Mouse (Mus musculus) liver, embryonic 16.5 days (tissue): Measurements from ENCODE around the gene Lrrfip1. TPM values are rescaled to one million over a fixed set of nuclear protein-coding genes. Genes with fewer than 3 reads are reported as not detected.

ENCODE experiments used
- ATAC-seq: fragments of 200-750 bp; cut with Nextera tagmentation; 2 replicates; pipeline ENCODE4 v1.8.0; 2017; ENCODE audit warnings: low read depth, mild to moderate bottlenecking, moderate number of reproducible peaks, moderate library complexity
- H3K27ac ChIP-seq: fragments of 300-500 bp; sonication (generic); 2 replicates; pipeline ENCODE4 v1.5.1; 2014; ENCODE audit warnings: mild to moderate bottlenecking, low read length
- H3K27me3 ChIP-seq: fragments of 300-500 bp; sonication (generic); 2 replicates; pipeline ENCODE4 v1.6.1; 2014; ENCODE audit warnings: low read depth, low read length, mixed read lengths; ENCODE audit not compliant: control insufficient read depth, insufficient read depth
- H3K36me3 ChIP-seq: fragments of 300-500 bp; sonication (generic); 2 replicates; pipeline ENCODE4 v1.6.1; 2014; ENCODE audit warnings: mild to moderate bottlenecking; ENCODE audit not compliant: control insufficient read depth, insufficient read depth
- H3K4me1 ChIP-seq: fragments of 300-500 bp; sonication (generic); 2 replicates; pipeline ENCODE4 v1.6.1; 2014; ENCODE audit warnings: low read depth, low read length, mixed read lengths; ENCODE audit not compliant: control insufficient read depth
- H3K4me2 ChIP-seq: fragments of 300-500 bp; sonication (generic); 2 replicates; pipeline ENCODE4 v1.6.1; 2014; ENCODE audit warnings: low read depth, low read length, mixed read lengths
- H3K4me3 ChIP-seq: fragments of 300-500 bp; sonication (generic); 2 replicates; pipeline ENCODE4 v1.5.1; 2014; ENCODE audit warnings: low read depth, mild to moderate bottlenecking, low read length
- H3K9ac ChIP-seq: fragments of 300-500 bp; sonication (generic); 2 replicates; pipeline ENCODE4 v1.6.1; 2014; ENCODE audit warnings: low read depth, low read length
- H3K9me3 ChIP-seq: fragments of 300-500 bp; sonication (generic); replicated peaks from 2 replicates; pipeline ENCODE4 v1.6.1; 2016; ENCODE audit warnings: low read length; ENCODE audit not compliant: control insufficient read depth
- WGBS: fragments of 180-500 bp; shearing (Covaris S2); extraction: QIAGEN DNeasy Blood & Tissue Kit; methylation state at CpG from one replicate; pipeline ENCODE4 v1.1.7; 2014; ENCODE audit not compliant: insufficient replicate concordance; 5-methylcytosine and 5-hydroxymethylcytosine counted together
- polyA plus RNA-seq: library from polyadenylated mRNA; unstranded; fragments of >200 nt; fragmentation: Nextera tagmentation; extraction: Ambion mirVana; gene quantifications from 2 replicates; pipeline ENCODE4 v1.2.1, GENCODE M21; 2015

Lrrfip1 gene
- polyA plus RNA-seq, 1 experiment from 2014 or later = 20.5 TPM

DNA sequence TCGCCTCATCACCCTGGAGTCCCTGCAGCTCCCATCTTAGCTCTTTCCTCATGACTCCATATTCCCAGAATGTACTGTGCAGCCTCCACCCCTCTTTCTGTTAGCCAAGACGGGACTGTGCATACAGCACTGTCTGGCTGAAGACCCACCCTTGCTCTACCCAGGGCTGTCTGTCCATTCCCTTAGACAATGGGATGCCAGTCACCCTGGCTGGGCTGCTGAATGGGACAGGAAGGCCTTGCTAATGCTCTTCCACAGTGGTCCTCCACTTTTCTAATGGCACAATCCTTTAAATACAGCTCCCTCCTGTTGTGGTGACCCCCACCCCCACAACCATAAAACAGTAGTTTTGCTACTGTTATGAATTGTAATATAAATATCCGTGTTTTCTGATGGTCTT lies 12.8 kb downstream of the Lrrfip1 start:
- 55% methylated on average over 3 of the region's 3 CpGs for WGBS
- no peak for ATAC-seq
- no peaks in the 10 kb centered on the region for H3K36me3 ChIP-seq
- no peak overlapping the region for H3K4me2 ChIP-seq
- H3K4me3 ChIP-seq = no peak overlapping the region
- H3K27me3 ChIP-seq = no peaks in the 10 kb centered on the region
- no peak overlapping the region for H3K27ac ChIP-seq
- no peaks in the 10 kb centered on the region; the same call in none of the 2 replicates for H3K4me1 ChIP-seq
- H3K9ac ChIP-seq = no peak overlapping the region
- no peaks in the 10 kb centered on the region for H3K9me3 ChIP-seq

DNA sequence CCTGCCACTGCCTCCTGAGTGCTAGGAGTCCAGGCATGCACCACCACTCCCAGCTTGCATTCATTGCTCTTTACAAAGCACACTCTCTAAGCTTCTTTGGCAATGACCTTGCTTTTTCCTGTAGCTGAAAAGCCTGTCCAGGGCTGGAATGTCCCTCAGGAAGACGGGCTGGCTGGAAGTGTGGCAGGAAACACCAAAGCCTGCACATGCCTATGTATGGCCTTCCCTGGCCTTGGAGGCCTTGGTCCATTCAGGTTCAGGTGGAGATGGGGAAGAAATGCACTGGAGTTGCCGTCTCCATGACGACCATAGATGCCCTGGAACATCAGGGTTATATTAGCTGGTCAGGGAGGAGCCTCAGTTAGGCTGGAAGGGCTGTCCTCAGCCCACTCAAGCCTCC lies 15.3 kb downstream of the Lrrfip1 start:
- no peaks in the 10 kb centered on the region; the same call in none of the 2 replicates for H3K4me1 ChIP-seq
- no peak overlapping the region for H3K4me2 ChIP-seq
- H3K27ac ChIP-seq = no peak overlapping the region
- H3K27me3 ChIP-seq = no peaks in the 10 kb centered on the region
- no peaks in the 10 kb centered on the region for H3K36me3 ChIP-seq
- 56% methylated on average over 3 of the region's 3 CpGs for WGBS
- no peaks in the 10 kb centered on the region for H3K9me3 ChIP-seq
- no peak overlapping the region for H3K4me3 ChIP-seq
- no peak for ATAC-seq
- no peak overlapping the region for H3K9ac ChIP-seq

DNA sequence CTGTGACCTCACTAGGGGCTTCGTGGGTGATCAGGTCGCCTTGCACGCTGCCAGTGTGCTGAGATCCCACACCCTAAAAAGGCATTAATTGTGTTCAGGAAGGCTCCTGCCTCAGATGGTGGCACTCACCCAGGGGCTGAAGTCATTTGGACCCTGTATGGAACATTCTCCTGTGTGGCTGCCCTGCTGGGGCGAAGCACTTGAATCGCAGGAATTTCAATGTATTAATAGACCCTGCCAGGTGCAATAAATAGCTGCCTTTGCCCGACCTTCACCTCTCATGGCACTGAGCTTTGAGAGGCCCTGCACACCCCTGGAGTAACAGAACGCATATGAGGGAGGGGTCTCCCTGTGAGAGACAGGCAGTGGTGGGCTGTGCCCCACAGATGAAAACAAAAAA lies 17.0 kb downstream of the Lrrfip1 start:
- Histone ChIP-seq H3K27ac (no peak overlapping the region), H3K27me3 (no peaks in the 10 kb centered on the region), H3K4me3 (no peak overlapping the region), H3K4me1 (no peaks in the 10 kb centered on the region; the same call in 1 of the 2 replicates), H3K36me3 (no peaks in the 10 kb centered on the region), H3K4me2 (no peak overlapping the region), H3K9ac (no peak overlapping the region), H3K9me3 (no peaks in the 10 kb centered on the region)
- ATAC-seq = no peak
- WGBS = 72% methylated on average over 7 of the region's 7 CpGs

DNA sequence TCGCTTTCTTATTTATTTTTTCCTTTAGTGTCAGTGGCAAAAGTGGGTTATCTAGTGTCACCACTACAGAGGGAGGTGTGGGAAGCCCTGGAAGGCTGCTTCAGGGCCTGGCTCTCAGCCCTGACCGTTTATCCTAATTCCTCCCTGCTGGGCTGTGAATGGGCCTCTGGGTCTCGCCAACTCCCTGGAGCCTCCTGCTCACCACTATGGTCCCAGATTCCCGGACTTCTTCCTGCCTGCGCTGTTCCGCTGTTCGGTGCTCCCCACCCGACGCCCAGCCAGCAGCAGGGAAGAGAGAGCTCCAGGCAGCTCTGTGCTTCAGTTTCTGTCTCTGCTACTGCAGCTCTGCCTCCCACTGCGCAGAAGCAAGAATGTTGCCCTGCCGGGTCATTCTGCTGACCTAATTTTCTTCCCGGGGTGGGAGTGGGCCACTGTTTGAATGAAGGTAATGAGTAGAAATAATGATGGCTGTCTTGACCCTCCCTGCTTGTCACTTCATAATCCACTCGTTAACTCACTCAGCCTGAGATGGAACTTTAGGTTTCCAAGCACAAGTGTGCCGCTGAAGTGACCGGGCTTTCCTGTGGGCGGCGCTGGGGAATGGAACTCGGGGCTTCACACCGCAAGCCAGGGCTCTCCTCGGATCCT lies 18.7 kb downstream of the Lrrfip1 start:
- peak overlapping the region; percentile 26 for H3K4me2 ChIP-seq
- H3K27me3 ChIP-seq = no peaks in the 10 kb centered on the region
- WGBS = 42% methylated on average over 20 of the region's 20 CpGs
- H3K9me3 ChIP-seq = no peaks in the 10 kb centered on the region
- no peak overlapping the region for H3K9ac ChIP-seq
- no peak overlapping the region for H3K4me3 ChIP-seq
- peak; percentile 16; the same call in 1 of the 2 replicates for ATAC-seq
- no peaks in the 10 kb centered on the region for H3K36me3 ChIP-seq
- no peaks in the 10 kb centered on the region for H3K4me1 ChIP-seq
- no peak overlapping the region for H3K27ac ChIP-seq

DNA sequence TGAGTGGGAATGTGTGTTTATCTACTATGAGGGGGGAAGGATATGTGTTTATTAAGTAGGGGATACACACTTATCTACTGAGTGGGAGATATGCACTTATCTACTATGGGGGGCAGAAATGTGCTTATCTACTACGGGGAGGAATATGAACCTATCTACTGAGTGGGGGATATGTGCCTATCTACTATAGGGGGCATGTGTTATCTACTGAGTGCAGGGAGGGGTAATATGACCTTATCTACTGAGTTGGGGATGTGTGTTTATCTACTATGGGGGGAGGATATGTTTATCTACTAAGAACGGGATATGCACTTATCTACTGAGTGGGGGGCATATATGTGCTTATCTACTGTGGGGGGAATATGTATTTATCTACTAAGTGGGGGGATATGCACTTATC lies 20.8 kb downstream of the Lrrfip1 start:
- H3K27me3 ChIP-seq = no peaks in the 10 kb centered on the region
- no peaks in the 10 kb centered on the region for H3K36me3 ChIP-seq
- ATAC-seq = no peak
- no peak overlapping the region for H3K27ac ChIP-seq
- H3K4me3 ChIP-seq = no peak overlapping the region
- H3K9me3 ChIP-seq = no peaks in the 10 kb centered on the region
- WGBS = 38% methylated on average over 2 of the region's 2 CpGs
- no peak overlapping the region for H3K4me2 ChIP-seq
- H3K4me1 ChIP-seq = no peaks in the 10 kb centered on the region
- no peak overlapping the region for H3K9ac ChIP-seq

DNA sequence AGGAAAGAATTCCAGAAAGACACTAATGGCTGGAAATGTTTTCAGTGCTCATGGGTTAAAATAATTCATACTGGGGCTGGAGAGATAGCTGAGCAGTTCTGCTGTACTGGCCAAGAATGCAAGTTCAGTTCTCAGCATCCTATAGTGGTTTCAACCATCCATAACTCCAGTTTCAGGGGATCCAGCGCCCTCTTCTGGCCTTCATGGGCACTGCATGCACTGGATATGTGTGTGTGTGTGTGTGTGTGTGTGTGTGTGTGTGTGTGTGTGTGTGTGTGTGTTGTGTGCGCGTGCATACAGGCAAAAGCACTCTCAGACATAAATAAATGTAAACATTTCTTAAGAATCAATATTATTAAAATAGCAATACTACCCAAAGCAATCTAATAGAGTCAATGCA lies 22.8 kb downstream of the Lrrfip1 start:
- 55% methylated on average over 3 of the region's 3 CpGs for WGBS
- no peaks in the 10 kb centered on the region for H3K27me3 ChIP-seq
- no peak overlapping the region for H3K4me3 ChIP-seq

DNA sequence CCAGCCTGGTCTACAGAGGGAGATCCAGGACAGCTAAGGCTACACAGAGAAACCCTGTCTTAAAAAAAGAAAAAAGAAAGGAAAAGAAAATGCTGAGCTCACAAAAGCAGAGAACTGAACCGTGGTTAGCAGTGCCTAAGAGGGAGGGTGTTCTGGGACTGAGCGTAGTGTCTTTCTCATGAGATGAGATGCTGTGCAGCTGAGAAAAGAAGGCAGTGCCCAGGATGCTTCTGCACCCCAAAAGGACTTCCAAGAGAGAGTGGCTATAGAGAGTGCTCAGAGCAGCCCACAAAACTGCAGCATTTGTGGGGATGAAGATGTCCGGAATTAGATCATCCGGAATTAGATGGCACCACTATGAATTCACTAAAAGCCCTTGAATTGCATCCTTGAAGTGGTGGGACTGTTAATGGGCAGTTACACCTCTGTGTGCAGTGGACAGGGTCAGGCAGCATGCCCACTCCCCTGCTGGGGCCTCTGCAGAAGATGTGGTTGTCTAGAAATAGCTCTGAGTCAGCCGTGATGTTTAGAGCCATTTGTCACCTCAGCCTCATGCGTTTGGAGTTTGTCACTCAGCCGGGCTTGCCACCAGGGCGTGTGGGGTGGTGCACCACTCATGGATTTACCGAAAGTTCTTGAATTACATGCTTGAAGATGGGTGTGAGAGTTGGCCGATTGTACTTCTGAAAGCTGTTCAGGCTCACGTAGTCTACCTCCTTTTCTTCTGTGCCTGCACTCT lies 23.8 kb downstream of the Lrrfip1 start:
- Histone ChIP-seq H3K27ac (no peak overlapping the region), H3K9ac (no peak overlapping the region), H3K27me3 (no peaks in the 10 kb centered on the region), H3K36me3 (no peaks in the 10 kb centered on the region; the same call in 1 of the 2 replicates), H3K9me3 (no peaks in the 10 kb centered on the region), H3K4me1 (no peaks in the 10 kb centered on the region), H3K4me2 (no peak overlapping the region), H3K4me3 (no peak overlapping the region)
- ATAC-seq = no peak
- 56% methylated on average over 11 of the region's 11 CpGs for WGBS

More for the DNA sequence above, 22.8 kb downstream of the Lrrfip1 start:
- no peaks in the 10 kb centered on the region for H3K9me3 ChIP-seq
- no peak for ATAC-seq
- no peak overlapping the region for H3K27ac ChIP-seq
- no peak overlapping the region for H3K9ac ChIP-seq
- no peaks in the 10 kb centered on the region for H3K4me1 ChIP-seq
- no peak overlapping the region for H3K4me2 ChIP-seq
- H3K36me3 ChIP-seq = no peaks in the 10 kb centered on the region

DNA sequence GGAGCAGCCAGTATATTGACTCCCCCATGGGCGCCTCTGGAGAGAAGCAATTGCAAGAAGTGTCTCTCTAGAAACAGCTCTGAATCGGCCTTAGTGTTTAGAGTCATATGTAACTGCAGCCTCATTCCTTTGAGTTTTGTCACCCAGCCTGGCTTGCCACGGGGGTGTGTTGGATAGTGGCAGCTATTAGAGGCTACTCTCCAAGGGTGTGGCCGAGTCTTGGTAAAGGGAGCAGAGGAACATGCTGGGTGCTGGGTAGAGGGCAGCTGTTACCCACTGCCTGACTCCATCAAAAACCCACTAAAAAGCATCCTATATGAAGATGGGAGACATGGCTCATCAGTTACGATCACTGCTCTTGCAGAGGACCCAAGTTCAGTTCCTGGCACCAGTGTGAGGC lies 24.7 kb downstream of the Lrrfip1 start:
- ATAC-seq = no peak
- Histone ChIP-seq H3K27me3 (no peaks in the 10 kb centered on the region), H3K4me2 (no peak overlapping the region), H3K4me3 (no peak overlapping the region), H3K4me1 (no peaks in the 10 kb centered on the region), H3K9me3 (no peaks in the 10 kb centered on the region), H3K9ac (no peak overlapping the region), H3K27ac (no peak overlapping the region), H3K36me3 (no peaks in the 10 kb centered on the region; the same call in 1 of the 2 replicates)
- WGBS = 58% methylated on average over 5 of the region's 5 CpGs

DNA sequence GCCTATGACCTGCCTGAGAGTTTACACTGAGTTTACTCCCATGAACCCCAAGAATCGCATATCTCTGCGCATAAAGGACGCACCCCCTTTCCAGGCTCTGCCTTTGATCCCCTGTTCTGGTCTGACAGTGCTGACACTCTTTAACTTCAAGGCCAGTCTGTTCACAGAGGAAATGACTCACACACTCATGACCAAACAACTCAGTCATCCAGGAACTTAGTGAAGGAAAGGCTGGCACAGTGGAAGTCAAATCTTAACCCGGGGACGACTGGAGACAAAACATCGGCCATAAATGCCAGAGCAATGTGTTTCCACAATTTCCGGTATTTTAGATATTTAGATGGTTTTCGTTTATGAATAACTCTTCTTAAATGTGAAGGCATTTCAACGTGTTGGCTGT lies 25.4 kb downstream of the Lrrfip1 start:
- H3K27me3 ChIP-seq = no peaks in the 10 kb centered on the region
- no peaks in the 10 kb centered on the region for H3K4me1 ChIP-seq
- no peak overlapping the region for H3K9ac ChIP-seq
- ATAC-seq = peak; percentile 39; the same call in 1 of the 2 replicates
- no peaks in the 10 kb centered on the region for H3K9me3 ChIP-seq
- H3K4me2 ChIP-seq = no peak overlapping the region
- no peak overlapping the region for H3K27ac ChIP-seq
- 36% methylated on average over 9 of the region's 9 CpGs for WGBS
- no peaks in the 10 kb centered on the region; the same call in 1 of the 2 replicates for H3K36me3 ChIP-seq
- H3K4me3 ChIP-seq = no peak overlapping the region
